Mouse (Mus musculus) gastrocnemius, adult 2 months (tissue): ENCODE results near the gene Cacna2d1. TPM values are rescaled to one million over a fixed set of nuclear protein-coding genes. Genes with fewer than 3 reads are reported as not detected.

ENCODE experiments used
- DNase-seq: peaks from one replicate; pipeline ENCODE4 v3.0.0; 2022
- H3K27ac ChIP-seq: fragments of 200-600 bp; 2 replicates; pipeline ENCODE4 v1.8.1; 2022; ENCODE audit warnings: mild to moderate bottlenecking
- H3K4me3 ChIP-seq: fragments of 200-600 bp; 2 replicates; pipeline ENCODE4 v1.8.1; 2022; ENCODE audit warnings: mild to moderate bottlenecking, moderate library complexity
- CTCF ChIP-seq: fragments of 200-600 bp; IDR thresholded peaks from 2 replicates; pipeline ENCODE4 v1.8.1; 2022; ENCODE audit warnings: antibody characterized with exemption, mild to moderate bottlenecking, moderate library complexity
- intact Hi-C: fragments of 180-260 bp; cut with DNase I; formaldehyde crosslinking; loops from one replicate; pipeline ENCODE4 v1.15.1; 2025
- long read RNA-seq, 2 experiments: library from polyadenylated mRNA; stranded (forward); transcript quantifications; one replicate each; pipeline ENCODE4 v2.0.0; 2021
- total RNA-seq, 2 experiments: library from RNA; stranded (reverse); gene quantifications; 2 replicates each; pipeline ENCODE4 v1.2.3; 2021

The Cacna2d1 gene
- 100 to 1,000 TPM; 254 to 283 TPM for total RNA-seq
- long read RNA-seq, experiment 1, transcript Cacna2d1-201 (39 exons, 3,933 nt) = major isoform, 47 of 96 reads
- long read RNA-seq, experiment 1, partial matches to known transcripts = 41 of 96 reads
- long read RNA-seq, experiment 1, other reads (novel, unspliced or antisense) = 6 of 96 reads
- long read RNA-seq, experiment 2, full-length matches to known transcripts = 40 of 71 reads
- long read RNA-seq, experiment 2, partial matches to known transcripts = 27 of 71 reads
- long read RNA-seq, experiment 2, other reads (novel, unspliced or antisense) = 4 of 71 reads

DNA sequence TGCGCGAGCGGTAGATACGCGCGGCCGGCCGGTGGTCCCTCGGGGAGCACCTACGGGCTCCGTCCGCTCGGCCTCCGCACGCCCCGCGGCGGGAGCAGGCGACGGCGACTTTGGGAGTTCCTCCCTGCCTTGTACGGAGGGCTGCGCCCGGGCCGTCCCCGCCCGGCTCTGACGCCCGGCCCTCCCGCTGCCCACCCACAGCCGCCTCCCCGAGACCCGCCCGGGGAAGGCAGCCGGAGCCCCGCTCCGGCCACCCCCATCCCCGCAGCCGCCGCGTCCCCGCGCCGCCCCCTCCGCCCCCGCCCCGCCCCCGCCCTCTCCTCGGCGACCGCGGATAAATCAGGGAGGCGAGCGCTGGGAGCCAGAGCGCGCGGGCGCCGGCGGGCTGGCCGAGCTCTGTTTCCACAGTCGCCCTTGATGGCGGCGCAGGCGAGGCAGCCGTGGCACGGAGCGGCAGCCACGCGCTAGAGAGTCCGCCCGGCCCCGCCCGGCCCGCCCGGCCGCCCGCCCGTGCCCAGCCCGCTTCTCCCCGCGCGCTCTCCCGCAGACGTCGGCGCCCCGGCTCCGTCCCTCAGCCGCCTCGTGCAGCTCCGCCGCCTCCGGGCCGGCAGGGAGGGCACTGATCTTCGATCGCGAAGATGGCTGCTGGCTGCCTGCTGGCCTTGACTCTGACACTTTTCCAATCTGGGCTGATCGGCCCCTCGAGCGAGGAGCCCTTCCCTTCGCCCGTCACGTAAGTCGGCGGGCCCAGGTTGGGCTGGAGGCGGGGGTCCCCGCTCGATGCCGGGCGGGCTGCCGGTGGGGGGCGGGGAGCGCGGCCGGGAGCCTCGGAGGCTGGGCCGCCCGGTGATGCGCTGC, at the start of gene Cacna2d1:
Gene Cacna2d1, plus strand, starts transcription at position 316 of the 858 bp plus-strand sequence.
- peak within 1 kb of the TSS; percentile 90 for H3K4me3 ChIP-seq
- peak; percentile 88 for DNase-seq
- intact Hi-C loops = loop anchor here (2.0 to 10.0 kb wide), 2 partner anchors 34 to 270 kb away; no protein-coding TSS in a partner anchor
- TF ChIP-seq CTCF = 0 out of 2 replicates have a peak, but pooled peaks have one; percentile 8
- peak within 1 kb of the TSS; percentile 96 for H3K27ac ChIP-seq

DNA sequence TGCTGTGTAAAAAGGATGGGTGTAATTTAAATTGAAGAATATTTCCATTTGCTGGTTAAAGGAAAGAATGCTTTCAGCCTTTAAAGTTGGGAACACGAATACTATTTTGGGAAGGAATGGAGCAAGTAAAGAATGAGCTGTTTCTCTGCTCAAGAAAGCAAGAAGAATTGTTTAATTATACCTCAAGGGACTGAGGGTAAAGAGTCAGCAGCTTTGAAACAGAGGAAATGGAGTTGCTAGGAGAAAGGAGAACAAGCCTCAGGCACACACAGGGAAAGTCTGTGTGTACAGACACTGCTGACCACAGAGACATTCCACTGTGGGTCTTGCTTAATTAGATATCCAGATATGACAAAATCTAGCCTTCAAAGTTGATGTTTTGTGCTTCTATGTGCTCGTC, 39.4 kb upstream of the Cacna2d1 start:
- no peak for TF ChIP-seq CTCF
- intact Hi-C loops = no loop called here

DNA sequence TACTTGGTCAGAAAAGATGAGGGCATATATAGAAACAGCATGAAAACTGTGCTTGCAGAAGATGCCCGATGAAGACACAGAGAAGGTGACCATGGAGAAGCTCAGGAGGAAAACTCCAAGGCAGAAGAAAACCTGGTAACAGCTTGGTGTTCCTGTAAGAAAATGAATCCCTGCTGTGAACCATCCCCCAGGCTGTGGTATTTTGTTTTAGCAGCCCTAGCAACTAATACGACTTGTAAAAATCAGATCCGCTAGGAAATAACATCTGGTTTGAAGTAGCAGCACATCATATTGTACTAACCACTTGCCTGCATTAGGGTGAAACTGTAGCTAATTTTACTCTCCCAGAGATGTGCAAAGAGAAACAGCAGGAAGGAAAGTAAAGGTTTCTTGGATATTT, 37.8 kb upstream of the Cacna2d1 start:
- no peak for DNase-seq
- no peak overlapping the region for H3K4me3 ChIP-seq
- intact Hi-C loops = no loop called here
- TF ChIP-seq CTCF = no peak
- H3K27ac ChIP-seq = no peak overlapping the region

More for the DNA sequence above, 39.4 kb upstream of the Cacna2d1 start:
- no peak overlapping the region for H3K4me3 ChIP-seq
- no peak for DNase-seq
- no peak overlapping the region for H3K27ac ChIP-seq

DNA sequence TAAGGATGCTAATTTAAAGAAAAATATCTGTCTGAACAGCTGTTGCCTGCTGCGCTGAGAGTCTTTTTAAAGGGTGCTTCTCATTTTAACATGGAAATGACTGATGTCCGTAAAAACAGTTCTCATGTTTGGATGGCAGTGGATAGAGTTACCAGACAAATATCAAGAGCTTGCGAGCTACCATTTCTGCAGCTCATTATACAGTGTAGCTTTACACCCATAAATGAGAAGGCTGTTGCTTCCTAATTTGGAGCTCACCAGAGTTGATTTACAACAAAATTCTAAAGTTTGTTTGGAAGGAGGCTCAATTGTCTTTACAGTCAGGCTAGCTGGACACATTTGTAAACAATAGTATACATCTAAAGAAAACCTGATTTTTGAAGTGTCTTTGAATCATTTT, 28.0 kb upstream of the Cacna2d1 start:
- TF ChIP-seq CTCF = no peak
- DNase-seq = no peak
- peak overlapping the region; percentile 19 for H3K4me3 ChIP-seq
- peak overlapping the region; percentile 66 for H3K27ac ChIP-seq
- intact Hi-C loops = no loop called here

DNA sequence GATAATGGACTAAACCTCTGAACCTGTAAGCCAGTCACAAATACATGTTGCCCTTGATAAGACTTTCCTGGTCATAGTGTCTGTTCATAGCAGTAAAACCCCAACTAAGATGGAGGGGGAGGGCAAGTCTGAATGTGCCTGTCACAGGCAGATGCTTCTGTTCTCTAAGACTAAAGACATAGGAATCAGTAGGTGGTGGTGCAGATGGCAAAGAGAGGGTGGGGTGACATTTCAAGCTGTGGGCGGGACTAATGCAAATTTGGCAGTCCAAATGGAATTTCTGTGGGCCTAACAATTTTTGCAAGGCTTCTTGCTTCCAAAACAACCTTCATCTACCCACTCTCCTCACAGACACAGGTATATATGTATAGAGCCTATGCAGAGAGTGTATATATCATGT, 19.6 kb upstream of the Cacna2d1 start:
- DNase-seq = no peak
- no peak for TF ChIP-seq CTCF
- Histone ChIP-seq H3K4me3 (no peak overlapping the region), H3K27ac (no peak overlapping the region)
- intact Hi-C loops = no loop called here

DNA sequence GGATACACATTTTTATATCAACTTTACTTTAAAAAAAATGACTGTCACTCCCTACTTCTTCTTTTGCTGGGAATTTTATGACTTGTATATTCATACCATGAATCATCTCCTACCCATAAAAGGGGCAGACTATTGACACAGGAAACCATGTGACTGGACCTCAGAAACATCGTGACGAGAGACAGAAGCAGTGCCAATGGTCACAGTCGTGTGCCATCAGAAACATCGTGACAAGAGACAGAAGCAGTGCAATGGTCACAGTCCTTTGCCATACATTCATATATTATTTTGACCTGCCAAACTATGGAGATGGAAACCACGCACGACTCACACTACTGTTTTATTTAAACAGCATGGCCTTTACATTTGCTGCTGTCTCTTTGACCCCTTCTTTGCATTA, 6.0 kb upstream of the Cacna2d1 start:
- TF ChIP-seq CTCF = no peak
- Histone ChIP-seq H3K27ac (no peak overlapping the region), H3K4me3 (no peak overlapping the region)
- intact Hi-C loops = no loop called here
- DNase-seq = no peak

DNA sequence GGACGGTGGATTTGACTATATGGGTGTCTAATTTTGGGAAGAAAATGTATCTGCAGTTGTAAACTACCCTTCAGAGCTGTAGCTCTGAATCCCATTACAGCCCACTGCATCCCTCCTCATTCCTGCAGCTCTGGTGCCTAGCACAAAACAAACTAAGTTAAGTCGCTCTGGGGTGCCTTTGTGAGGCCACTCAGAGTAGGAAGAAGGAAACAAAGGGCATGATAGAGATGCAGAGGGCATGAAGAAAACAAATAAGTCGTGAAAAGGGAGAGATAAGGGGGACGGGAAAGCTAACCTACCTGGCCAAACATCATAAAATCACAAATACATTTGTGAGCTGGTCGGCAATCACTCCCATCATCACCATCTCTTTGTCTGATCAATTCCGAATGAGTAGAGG, 1.5 kb upstream of the Cacna2d1 start:
- no peak overlapping the region for H3K4me3 ChIP-seq
- H3K27ac ChIP-seq = no peak overlapping the region
- intact Hi-C loops = loop anchor here (2.0 to 10.0 kb wide), 2 partner anchors 94 to 272 kb away; no protein-coding TSS in a partner anchor
- no peak for DNase-seq
- TF ChIP-seq CTCF = no peak

DNA sequence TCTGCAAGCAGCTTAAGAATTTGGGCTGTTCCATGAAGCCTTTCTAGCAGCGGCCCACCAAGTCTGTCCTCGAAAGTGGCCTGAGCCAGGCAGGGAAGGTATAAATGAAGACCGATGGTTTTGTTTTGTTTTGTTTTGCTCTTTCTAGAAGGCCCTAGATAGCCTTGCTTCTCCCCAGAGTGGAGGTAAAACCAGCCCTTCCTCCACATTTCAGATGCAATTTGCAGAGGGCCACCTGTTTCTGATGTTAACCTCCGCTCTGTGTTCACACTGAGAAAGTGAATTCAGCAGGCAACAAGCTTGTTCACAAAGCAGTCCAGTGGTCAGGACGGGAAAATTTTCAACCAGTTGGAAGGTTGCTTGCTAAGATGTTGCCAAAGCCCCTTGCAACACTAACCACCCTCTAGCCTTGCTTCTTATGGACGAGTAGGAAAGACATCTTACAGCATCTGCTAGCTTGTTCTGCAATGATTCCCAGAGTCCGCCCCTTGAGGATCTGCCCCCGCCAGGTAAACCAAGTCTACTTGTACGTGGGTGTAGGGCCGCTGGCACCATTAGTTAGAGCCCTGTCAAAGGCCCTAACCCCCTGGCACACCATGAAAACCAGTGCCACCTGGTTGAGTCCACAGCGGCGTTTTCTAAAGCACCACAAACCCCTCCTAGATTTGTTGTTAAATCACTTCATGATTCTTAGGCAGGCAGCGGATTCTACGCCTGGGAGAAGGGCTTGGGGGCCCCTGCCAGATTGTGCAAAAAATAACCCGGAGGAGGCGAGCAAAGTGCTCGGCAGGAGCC, 713 bp upstream of the Cacna2d1 start:
- Histone ChIP-seq H3K27ac (peak overlapping the region; percentile 96), H3K4me3 (peak overlapping the region; percentile 90)
- DNase-seq = no peak
- intact Hi-C loops = loop anchor here (2.0 to 10.0 kb wide), 3 partner anchors 35 to 271 kb away; no protein-coding TSS in a partner anchor
- TF ChIP-seq CTCF = no peak

DNA sequence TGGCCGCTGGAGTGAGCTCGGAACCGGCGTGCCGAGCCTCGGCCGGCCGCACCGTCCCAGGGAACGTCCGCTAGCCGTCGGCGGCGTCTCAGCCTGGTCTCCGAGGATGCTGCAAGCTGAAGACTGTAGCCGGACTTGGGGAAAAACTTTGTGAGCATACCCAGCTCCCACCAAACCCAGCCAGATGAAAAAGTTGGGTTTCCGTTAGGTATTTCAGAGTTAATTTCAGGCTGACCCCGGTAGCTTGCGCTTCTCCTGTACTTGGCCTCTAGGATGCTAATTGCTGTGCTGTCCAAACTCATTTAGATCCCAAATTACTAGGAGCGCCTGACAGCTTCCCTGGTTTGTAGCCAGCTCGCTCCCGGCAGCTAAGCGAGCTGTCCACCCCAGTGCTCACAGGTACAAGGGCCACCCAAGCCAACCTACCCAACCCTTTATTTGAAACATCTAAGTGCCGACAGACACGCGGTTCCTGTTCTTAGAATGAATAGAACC, 790 bp downstream of the Cacna2d1 start:
- intact Hi-C loops = loop anchor here (2.0 to 10.0 kb wide), 2 partner anchors 34 to 270 kb away; no protein-coding TSS in a partner anchor
- DNase-seq = peak; percentile 63
- Histone ChIP-seq H3K27ac (peak overlapping the region; percentile 96), H3K4me3 (peak overlapping the region; percentile 90)
- TF ChIP-seq CTCF = no peak; the same call in 1 of the 2 replicates

DNA sequence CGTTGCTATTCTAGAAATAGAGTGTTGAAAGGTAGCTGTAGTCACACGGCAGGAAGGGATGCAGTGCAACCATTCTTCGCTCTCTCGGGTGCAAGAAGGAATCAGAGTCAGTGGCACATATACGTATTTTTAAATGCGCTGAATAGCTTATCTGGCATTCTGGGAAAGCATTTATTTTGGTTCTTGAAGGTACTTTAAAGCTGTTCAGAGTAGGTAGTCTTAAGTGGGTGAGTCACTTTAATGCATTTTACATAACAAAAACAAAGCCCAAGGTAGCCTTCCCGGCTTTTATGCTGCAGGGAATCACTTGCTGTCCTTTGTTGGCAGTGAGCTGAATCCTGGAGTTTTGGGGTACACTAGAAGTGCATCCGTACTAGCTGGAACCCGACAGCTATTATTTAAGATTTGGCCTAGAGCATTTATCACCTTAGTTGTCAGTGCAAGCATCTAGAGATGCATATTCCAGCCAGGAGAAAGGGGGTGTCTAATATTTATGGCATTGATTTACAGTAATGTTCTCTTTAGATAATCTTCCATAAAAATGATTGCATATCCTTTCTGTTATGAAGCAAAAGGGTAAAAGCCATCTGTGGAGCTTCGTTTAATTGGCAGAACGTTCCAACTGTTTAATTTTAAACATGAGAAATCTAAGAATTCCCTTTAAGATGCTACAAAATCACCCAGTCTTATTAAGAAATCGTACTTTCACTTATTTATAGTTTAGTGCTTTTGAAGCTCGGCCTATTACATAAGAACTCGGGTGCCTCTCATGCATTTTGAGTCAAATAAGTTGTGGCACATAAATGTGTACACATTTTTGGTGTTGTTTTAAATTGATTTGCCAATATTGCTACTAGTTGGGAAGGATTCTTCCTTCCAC, 1.6 kb downstream of the Cacna2d1 start:
- no peak for TF ChIP-seq CTCF
- peak overlapping the region; percentile 90 for H3K4me3 ChIP-seq
- intact Hi-C loops = loop anchor here (2.0 to 10.0 kb wide), 2 partner anchors 33 to 269 kb away; no protein-coding TSS in a partner anchor

DNA sequence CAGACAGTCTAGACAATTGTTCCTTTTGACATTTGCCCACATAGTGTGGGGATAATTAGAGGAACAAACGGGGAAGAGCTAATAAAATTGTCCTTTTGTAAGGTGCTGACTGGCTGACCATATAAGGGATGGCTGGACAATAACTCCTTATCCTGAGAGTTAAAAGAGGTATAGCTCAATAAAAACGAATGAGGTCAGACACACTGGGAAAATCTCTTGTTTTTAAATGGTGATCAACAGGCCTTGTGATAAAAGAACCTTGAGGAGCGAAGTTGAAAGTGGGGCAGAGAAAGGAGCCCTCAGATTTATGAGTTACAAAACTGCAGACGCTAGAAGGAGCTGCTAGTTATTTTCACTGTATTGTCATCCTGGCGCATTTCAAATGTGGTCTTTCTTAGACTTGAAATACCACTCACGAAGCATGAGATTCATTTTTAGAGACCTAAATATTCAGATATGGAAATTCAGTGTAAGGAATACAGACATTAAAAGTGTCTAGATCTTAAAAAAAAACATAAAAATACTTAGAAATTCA, 6.8 kb downstream of the Cacna2d1 start:
- Histone ChIP-seq H3K4me3 (no peak overlapping the region), H3K27ac (no peak overlapping the region)
- intact Hi-C loops = no loop called here
- no peak for TF ChIP-seq CTCF
- no peak for DNase-seq

More for the DNA sequence above, 1.6 kb downstream of the Cacna2d1 start:
- no peak for DNase-seq
- H3K27ac ChIP-seq = peak overlapping the region; percentile 96
